Mouse (Mus musculus) retina, embryonic 14.5 days (tissue): ENCODE measurements around the gene Tfe3.
A peak's percentile ranks its signal among the peaks of the same experiment; 100 is the strongest.
"Not testable (repeated sequence)": the region's sequence is repeated elsewhere in the genome, so short reads cannot be mapped to it uniquely, and the experiment has no call there.

ENCODE experiments used
- DNase-seq: peaks from one replicate; pipeline ENCODE4 v3.0.0-alpha.2; 2015; ENCODE audit warnings: low spot score

Gene Tfe3

GRCm38 (mm10) chrX:7762137-7762920 lies at the start of gene Tfe3:
TSS of gene Tfe3 (plus strand) at chrX:7762560.
- DNase-seq, result peak; percentile 89

GRCm38 (mm10) chrX:7713764-7714134 lies 48.6 kb upstream of the Tfe3 start:
- DNase-seq, result not testable (repeated sequence)

- peak; percentile 93 for DNase-seq
These were observed 48.0 kb upstream of the Tfe3 start, which contains the start of gene Wdr45 for GRCm38 (mm10) chrX:7714135-7714899. TSS of gene Wdr45 (plus strand) at chrX:7714333.

DNA sequence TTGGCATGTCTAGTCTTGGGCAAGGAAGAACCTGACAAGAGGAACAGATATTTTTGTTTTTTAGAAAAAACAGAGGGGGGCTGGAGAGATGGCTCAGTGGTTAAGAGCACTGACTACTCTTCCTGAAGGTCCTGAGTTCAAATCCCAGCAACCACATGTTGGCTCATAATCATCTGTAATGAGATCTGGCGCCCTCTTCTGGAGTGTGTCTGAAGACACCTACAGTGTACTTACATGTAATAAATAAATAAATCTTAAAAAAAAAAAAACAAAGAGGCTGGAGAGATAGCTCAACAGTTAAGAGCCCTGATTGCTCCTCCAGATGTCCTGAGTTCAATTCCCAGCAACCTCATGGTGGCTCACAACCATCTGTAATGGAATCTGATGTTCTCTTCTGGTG lies 46.3 kb upstream of the Tfe3 start:
- not testable (repeated sequence) for DNase-seq

DNA sequence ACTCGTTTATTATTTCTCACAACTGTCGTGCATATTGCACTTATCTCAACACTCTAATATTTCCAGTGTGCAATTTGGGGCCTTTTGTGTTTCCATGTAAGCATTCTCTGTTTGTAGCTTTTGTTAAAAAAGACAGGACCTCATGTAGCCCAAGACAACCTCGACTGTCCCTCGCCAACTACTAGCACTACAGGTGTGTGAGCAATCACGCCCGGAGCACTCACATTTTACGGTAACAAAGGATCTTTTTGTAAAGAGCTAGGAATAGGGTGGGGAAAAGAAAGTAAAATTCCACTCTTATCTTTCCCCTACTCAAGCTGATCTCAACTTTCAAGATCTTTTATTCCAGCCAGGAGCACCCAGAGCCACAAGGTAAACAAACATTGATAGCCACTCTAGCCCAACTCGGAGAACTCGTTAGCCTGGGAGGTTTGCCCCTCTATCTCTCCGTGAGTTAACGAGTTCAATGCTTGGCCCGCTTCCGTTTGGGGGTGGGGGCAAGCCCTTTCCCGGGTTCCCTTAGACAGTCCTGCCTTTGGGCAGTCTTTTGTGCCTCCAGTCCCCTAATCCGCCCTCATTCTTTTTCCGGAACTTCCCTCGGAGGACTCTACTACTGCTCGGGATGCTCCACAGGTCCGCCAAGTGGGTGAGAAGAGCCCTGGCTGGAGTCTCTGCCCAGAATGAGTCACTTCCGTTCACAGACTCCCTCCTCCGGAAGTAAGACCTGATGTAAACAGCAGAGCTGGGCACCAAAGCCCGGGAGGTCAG lies 40.7 kb upstream of the Tfe3 start, which contains the start of gene Gm45208:
TSS of gene Gm45208 (plus strand) at position 732 of the 768 bp plus-strand sequence.
- peak; percentile 83 for DNase-seq

DNA sequence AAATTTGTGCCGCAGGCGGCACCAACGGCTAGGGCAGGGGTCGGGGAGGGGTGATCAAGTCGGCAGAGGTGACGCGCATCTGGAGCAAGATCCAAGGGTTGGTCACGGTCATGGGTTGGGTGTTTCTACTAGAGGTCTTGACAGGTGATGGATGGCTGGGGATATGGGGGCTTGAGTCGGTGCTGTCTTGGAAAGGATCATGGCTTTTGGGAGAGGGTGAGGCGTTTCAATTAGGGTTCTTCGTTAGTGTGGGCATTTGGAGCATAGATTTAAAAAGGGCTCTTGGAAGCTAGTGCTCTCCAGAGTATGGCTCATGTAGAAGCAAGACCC lies 40.1 kb upstream of the Tfe3 start:
- DNase-seq, result no peak

GRCm38 (mm10) chrX:7722691-7723090 lies 39.7 kb upstream of the Tfe3 start:
- DNase-seq, result no peak

DNA sequence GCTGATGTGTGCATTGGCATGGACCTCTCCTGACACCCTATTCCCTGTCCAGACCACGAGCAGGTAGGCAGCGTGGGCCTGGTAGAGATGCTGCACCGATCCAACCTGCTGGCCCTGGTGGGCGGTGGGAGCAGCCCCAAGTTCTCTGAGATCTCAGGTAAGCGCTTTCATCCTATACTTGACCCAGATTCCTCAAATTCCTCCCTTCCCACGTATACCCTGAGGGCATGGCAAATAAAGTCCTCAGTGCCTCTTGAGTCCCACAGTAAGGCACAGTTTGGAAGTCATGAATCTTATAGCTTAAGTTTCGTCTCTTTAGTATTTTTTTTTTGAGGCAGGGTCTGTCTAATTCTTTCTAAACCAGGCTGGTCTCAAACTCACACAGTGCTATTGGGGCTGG lies 38.2 kb upstream of the Tfe3 start:
- DNase-seq, result no peak

DNA sequence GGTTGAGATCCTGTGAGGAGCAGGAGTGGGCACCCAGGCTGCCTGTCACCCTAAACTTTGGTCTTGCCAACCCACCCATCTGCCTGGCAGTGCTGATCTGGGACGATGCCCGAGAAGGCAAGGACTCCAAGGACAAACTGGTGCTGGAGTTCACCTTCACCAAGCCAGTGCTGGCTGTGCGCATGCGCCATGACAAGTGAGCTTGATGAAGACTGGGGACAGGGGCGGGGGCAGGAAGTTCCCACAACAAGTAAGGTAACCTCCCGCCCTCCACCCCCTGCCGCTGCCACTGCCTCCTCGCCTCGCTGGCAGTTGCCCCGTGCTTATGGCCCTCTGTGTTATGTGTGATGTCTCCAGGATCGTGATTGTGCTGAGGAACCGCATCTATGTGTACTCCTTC lies 36.5 kb upstream of the Tfe3 start:
- DNase-seq, result no peak

DNA sequence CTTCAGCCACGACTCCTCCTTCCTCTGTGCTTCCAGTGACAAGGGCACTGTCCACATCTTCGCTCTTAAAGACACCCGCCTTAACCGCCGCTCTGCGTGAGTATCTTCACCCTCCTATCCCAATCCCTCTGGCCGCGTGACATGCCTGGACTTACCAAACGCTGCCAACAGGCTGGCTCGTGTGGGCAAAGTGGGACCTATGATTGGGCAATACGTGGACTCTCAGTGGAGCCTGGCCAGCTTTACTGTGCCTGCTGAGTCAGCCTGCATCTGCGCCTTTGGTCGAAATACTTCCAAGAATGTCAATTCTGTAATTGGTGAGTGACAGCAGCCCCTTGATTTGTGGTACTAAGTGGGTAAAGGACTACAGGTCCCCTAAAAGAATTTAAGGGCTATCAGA lies 35.2 kb upstream of the Tfe3 start:
- DNase-seq, result no peak

DNA sequence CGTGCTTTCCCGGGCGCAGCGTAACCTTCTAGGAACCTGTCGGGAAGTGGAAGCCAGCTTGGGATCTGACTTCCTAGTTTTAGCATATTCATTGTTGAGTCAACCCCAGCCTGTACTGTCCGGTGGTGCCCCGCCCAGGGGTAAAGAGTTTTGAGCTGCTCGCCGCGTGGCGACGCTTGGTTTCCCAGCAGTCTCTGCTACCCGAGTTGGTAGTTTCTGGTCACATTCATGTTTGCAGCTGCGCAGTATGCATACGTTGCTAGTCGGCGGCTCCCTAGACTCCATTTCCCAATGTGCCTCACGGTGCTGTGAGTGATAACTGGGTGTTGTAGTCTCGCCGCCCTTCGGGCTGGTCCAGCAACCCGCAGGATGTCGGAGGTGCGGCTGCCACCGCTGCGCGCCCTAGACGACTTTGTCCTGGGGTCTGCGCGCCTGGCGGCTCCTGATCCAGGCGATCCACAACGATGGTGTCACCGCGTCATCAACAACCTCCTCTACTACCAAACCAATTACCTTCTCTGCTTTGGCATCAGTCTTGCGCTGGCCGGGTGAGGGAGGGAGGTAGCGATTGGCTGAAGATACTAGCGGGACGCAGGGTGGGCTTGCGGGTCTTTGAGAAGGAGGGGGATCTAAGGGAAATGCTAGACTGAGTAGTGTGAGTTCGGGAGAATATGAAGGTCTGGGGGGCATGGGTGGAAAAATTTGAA lies 34.0 kb upstream of the Tfe3 start, which contains the start of gene Praf2:
TSS of gene Praf2 (plus strand) at position 225 of the 707 bp plus-strand sequence.
- peak; percentile 83 for DNase-seq

GRCm38 (mm10) chrX:7728922-7729265 lies 33.5 kb upstream of the Tfe3 start:
- DNase-seq, result no peak

GRCm38 (mm10) chrX:7733571-7734156 lies 28.7 kb upstream of the Tfe3 start:
- DNase-seq, result peak; percentile 66

GRCm38 (mm10) chrX:7739336-7740081 lies 22.9 kb upstream of the Tfe3 start:
- no peak for DNase-seq

DNA sequence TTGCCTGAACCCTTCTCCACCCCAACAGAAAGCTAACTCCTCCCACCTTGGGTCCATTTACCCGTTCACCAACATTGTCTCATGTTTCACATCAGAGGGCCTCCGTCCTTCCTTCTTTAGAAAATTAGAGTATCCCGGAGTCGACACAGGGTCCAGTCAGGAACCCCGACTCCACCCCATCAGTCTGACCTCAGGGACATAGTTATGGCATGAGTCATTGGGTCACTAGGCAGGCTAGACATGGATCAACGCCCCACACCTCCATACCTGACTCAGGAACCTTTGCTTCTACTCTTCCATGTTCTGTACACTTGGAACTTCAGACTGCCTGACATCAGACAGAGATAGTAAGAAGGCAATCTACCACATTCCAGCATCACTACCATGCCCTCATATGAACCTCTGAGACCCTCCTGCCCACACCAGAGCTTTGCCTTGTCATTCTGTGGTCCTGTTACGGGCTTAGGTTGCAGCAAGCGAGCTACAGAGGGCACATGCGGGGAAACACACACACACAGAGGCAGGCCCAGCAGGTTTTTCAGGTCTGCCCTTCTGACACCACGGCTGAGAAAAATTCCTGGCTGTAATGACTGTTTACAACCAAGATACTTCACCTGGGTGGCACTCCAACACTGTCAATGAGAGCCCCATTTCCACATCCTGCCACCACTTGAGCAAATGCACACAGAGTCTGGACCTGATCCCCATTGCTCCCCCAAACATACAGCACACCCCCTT lies 22.1 kb upstream of the Tfe3 start:
- no peak for DNase-seq

- no peak for DNase-seq
These were observed 21.3 kb upstream of the Tfe3 start for GRCm38 (mm10) chrX:7741103-7741502.

GRCm38 (mm10) chrX:7743470-7743869 lies 18.9 kb upstream of the Tfe3 start:
- DNase-seq, result no peak

- DNase-seq, result no peak
These were observed 17.4 kb upstream of the Tfe3 start for GRCm38 (mm10) chrX:7744940-7745339.

GRCm38 (mm10) chrX:7745429-7745828 lies 16.9 kb upstream of the Tfe3 start:
- DNase-seq, result no peak

DNA sequence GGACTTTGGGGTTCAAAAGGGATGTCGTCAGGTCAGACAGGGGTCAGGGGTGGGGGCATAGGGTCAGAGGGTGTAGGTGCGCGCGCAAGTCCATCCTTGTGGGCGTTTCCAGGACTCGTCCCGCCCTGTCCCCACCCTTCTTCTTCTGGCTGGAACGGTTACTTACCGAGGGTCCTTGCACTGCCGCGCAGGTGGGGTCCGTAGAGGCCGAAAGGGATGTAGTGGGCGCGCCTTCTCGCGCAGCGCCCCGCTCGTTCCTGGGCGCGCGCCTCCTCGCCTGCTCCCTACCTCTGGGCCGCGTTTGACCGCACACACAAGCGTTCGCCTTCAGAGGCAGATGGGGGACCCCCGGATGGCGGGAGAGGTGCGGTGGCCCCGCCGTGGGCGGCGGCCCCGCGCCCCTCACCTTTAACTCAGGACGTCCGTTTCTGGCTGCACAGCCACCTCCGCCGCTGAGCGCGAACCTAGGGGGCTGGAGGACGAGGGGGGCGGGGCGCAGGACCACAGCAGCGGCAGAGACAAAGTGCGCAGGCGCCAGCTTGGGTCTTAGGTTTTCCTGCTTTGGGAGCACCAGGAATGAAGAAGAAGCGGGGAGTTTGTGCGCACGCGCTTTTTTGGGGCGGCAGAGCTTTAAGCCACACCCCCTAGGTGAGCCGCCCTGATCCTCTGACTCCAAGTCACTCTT lies 11.8 kb upstream of the Tfe3 start, which contains the start of gene Ccdc120:
TSS of gene Ccdc120 (minus strand) at position 474 of the 685 bp plus-strand sequence.
- DNase-seq, result peak; percentile 84
